Mouse (Mus musculus): ENCODE results near the gene Iqgap2. TPM values are rescaled to one million over a fixed set of nuclear protein-coding genes. Genes with fewer than 3 reads are reported as not detected.

The Iqgap2 gene
- polyA plus RNA-seq, 1 experiment, result 18.5 TPM

GRCm38 (mm10) chr13:95638894-95639293 is 252.8 kb downstream of the Iqgap2 start:
- H3K27me3 ChIP-seq (ENCODE audit: control insufficient read depth, insufficient read depth, low read length, poor library complexity, severe bottlenecking), result no peaks in the 10 kb centered on the region
- H3K27ac ChIP-seq (ENCODE audit: insufficient read depth, low read length), result no peak overlapping the region
- H3K36me3 ChIP-seq (ENCODE audit: control insufficient read depth, insufficient read depth, low read length, poor library complexity, severe bottlenecking), result no peaks in the 10 kb centered on the region
- no peak for TF ChIP-seq CTCF (IDR thresholded peaks at IDR 0.05; ENCODE audit: low read depth, low read length)
- no peak for TF ChIP-seq EP300 (IDR thresholded peaks at IDR 0.05; ENCODE audit: insufficient read depth, low read depth, low read length)
- no peak for TF ChIP-seq POLR2A (IDR thresholded peaks at IDR 0.05; ENCODE audit: insufficient read depth, low read length)
- no peaks in the 10 kb centered on the region for H3K9me3 ChIP-seq (replicated peaks; ENCODE audit: control insufficient read depth, insufficient read depth, low read length, poor library complexity, severe bottlenecking)
- no peaks in the 10 kb centered on the region for H3K4me1 ChIP-seq (ENCODE audit: control insufficient read depth, insufficient read depth, low read length)
- H3K4me3 ChIP-seq (ENCODE audit: low read depth, low read length), result no peak overlapping the region
- no peak overlapping the region for H3K9ac ChIP-seq (ENCODE audit: low read depth, poor library complexity, severe bottlenecking)

GRCm38 (mm10) chr13:95637737-95638136 is 254.0 kb downstream of the Iqgap2 start:
- no peak overlapping the region for H3K4me3 ChIP-seq (ENCODE audit: low read depth, low read length)
- no peaks in the 10 kb centered on the region for H3K4me1 ChIP-seq (ENCODE audit: control insufficient read depth, insufficient read depth, low read length)
- H3K9ac ChIP-seq (ENCODE audit: low read depth, poor library complexity, severe bottlenecking), result no peak overlapping the region
- no peaks in the 10 kb centered on the region for H3K27me3 ChIP-seq (ENCODE audit: control insufficient read depth, insufficient read depth, low read length, poor library complexity, severe bottlenecking)
- TF ChIP-seq CTCF (IDR thresholded peaks at IDR 0.05; ENCODE audit: low read depth, low read length), result no peak
- TF ChIP-seq POLR2A (IDR thresholded peaks at IDR 0.05; ENCODE audit: insufficient read depth, low read length), result no peak
- TF ChIP-seq EP300 (IDR thresholded peaks at IDR 0.05; ENCODE audit: insufficient read depth, low read depth, low read length), result no peak
- H3K27ac ChIP-seq (ENCODE audit: insufficient read depth, low read length), result no peak overlapping the region
- H3K36me3 ChIP-seq (ENCODE audit: control insufficient read depth, insufficient read depth, low read length, poor library complexity, severe bottlenecking), result no peaks in the 10 kb centered on the region
- H3K9me3 ChIP-seq (replicated peaks; ENCODE audit: control insufficient read depth, insufficient read depth, low read length, poor library complexity, severe bottlenecking), result no peaks in the 10 kb centered on the region

GRCm38 (mm10) chr13:95635301-95635700 is 256.4 kb downstream of the Iqgap2 start:
- TF ChIP-seq EP300 (IDR thresholded peaks at IDR 0.05; ENCODE audit: insufficient read depth, low read depth, low read length) (no peak), POLR2A (IDR thresholded peaks at IDR 0.05; ENCODE audit: insufficient read depth, low read length) (no peak), CTCF (IDR thresholded peaks at IDR 0.05; ENCODE audit: low read depth, low read length) (no peak)
- Histone ChIP-seq H3K9me3 (replicated peaks; ENCODE audit: control insufficient read depth, insufficient read depth, low read length, poor library complexity, severe bottlenecking) (no peaks in the 10 kb centered on the region), H3K27me3 (ENCODE audit: control insufficient read depth, insufficient read depth, low read length, poor library complexity, severe bottlenecking) (no peaks in the 10 kb centered on the region), H3K4me3 (ENCODE audit: low read depth, low read length) (no peak overlapping the region), H3K4me1 (ENCODE audit: control insufficient read depth, insufficient read depth, low read length) (no peaks in the 10 kb centered on the region), H3K36me3 (ENCODE audit: control insufficient read depth, insufficient read depth, low read length, poor library complexity, severe bottlenecking) (no peaks in the 10 kb centered on the region), H3K27ac (ENCODE audit: insufficient read depth, low read length) (no peak overlapping the region), H3K9ac (ENCODE audit: low read depth, poor library complexity, severe bottlenecking) (no peak overlapping the region)

DNA sequence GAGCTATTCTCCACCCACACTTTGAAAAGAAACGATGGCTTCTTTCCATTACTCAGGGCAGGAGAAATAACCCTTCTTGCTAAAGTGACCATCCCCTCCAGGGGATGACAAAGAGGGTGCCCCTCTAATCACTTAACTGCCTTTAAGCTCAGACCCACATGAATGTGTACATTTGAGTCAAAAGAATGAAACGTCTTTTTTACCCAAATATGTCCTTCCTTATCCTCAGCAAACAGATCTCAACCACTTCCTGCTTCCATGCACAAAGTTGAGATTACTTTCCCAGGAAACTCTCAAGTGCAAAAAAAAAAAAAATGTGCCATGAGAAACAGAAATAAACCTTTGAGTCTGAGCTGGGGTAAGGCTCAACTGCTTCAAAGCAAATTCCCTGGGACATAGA is 257.3 kb downstream of the Iqgap2 start:
- Histone ChIP-seq H3K36me3 (ENCODE audit: control insufficient read depth, insufficient read depth, low read length, poor library complexity, severe bottlenecking) (no peaks in the 10 kb centered on the region), H3K4me1 (ENCODE audit: control insufficient read depth, insufficient read depth, low read length) (peaks cover 1% of the 10 kb centered on the region), H3K9ac (ENCODE audit: low read depth, poor library complexity, severe bottlenecking) (no peak overlapping the region), H3K9me3 (replicated peaks; ENCODE audit: control insufficient read depth, insufficient read depth, low read length, poor library complexity, severe bottlenecking) (no peaks in the 10 kb centered on the region), H3K4me3 (ENCODE audit: low read depth, low read length) (no peak overlapping the region), H3K27me3 (ENCODE audit: control insufficient read depth, insufficient read depth, low read length, poor library complexity, severe bottlenecking) (no peaks in the 10 kb centered on the region), H3K27ac (ENCODE audit: insufficient read depth, low read length) (no peak overlapping the region)
- no peak for TF ChIP-seq EP300 (IDR thresholded peaks at IDR 0.05; ENCODE audit: insufficient read depth, low read depth, low read length)
- TF ChIP-seq CTCF (IDR thresholded peaks at IDR 0.05; ENCODE audit: low read depth, low read length), result no peak
- TF ChIP-seq POLR2A (IDR thresholded peaks at IDR 0.05; ENCODE audit: insufficient read depth, low read length), result no peak

DNA sequence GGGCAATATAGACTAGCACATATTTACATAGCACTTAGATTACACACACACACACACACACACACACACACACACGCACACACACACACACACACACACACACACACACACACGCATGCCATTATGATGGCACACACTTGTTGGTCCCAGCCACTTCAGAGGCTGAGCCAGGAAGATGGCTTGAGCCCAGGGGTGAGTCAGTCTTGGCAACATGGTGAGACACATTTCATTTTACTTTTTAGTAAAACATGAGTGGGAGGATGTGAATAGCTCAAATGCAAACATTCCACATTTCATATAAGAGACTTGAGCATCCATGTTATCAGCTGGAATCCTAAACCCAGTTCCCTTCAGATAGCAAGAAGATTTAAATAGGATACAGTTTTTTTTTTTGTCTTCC is 258.3 kb downstream of the Iqgap2 start:
- no peak for TF ChIP-seq POLR2A (IDR thresholded peaks at IDR 0.05; ENCODE audit: insufficient read depth, low read length)
- no peak overlapping the region for H3K27ac ChIP-seq (ENCODE audit: insufficient read depth, low read length)
- H3K36me3 ChIP-seq (ENCODE audit: control insufficient read depth, insufficient read depth, low read length, poor library complexity, severe bottlenecking), result no peaks in the 10 kb centered on the region

GRCm38 (mm10) chr13:95632144-95632543 is 259.6 kb downstream of the Iqgap2 start:
- no peaks in the 10 kb centered on the region for H3K36me3 ChIP-seq (ENCODE audit: control insufficient read depth, insufficient read depth, low read length, poor library complexity, severe bottlenecking)
- H3K4me3 ChIP-seq (ENCODE audit: low read depth, low read length), result no peak overlapping the region
- no peaks in the 10 kb centered on the region for H3K9me3 ChIP-seq (replicated peaks; ENCODE audit: control insufficient read depth, insufficient read depth, low read length, poor library complexity, severe bottlenecking)
- H3K27ac ChIP-seq (ENCODE audit: insufficient read depth, low read length), result no peak overlapping the region
- no peaks in the 10 kb centered on the region for H3K27me3 ChIP-seq (ENCODE audit: control insufficient read depth, insufficient read depth, low read length, poor library complexity, severe bottlenecking)
- peaks cover 1% of the 10 kb centered on the region for H3K4me1 ChIP-seq (ENCODE audit: control insufficient read depth, insufficient read depth, low read length)
- no peak overlapping the region for H3K9ac ChIP-seq (ENCODE audit: low read depth, poor library complexity, severe bottlenecking)
- TF ChIP-seq POLR2A (IDR thresholded peaks at IDR 0.05; ENCODE audit: insufficient read depth, low read length) (no peak), EP300 (IDR thresholded peaks at IDR 0.05; ENCODE audit: insufficient read depth, low read depth, low read length) (no peak), CTCF (IDR thresholded peaks at IDR 0.05; ENCODE audit: low read depth, low read length) (no peak)

More for the DNA sequence above, 258.3 kb downstream of the Iqgap2 start:
- no peak overlapping the region for H3K9ac ChIP-seq (ENCODE audit: low read depth, poor library complexity, severe bottlenecking)
- H3K27me3 ChIP-seq (ENCODE audit: control insufficient read depth, insufficient read depth, low read length, poor library complexity, severe bottlenecking), result no peaks in the 10 kb centered on the region
- no peaks in the 10 kb centered on the region for H3K9me3 ChIP-seq (replicated peaks; ENCODE audit: control insufficient read depth, insufficient read depth, low read length, poor library complexity, severe bottlenecking)
- no peak overlapping the region for H3K4me3 ChIP-seq (ENCODE audit: low read depth, low read length)
- H3K4me1 ChIP-seq (ENCODE audit: control insufficient read depth, insufficient read depth, low read length), result peaks cover 1% of the 10 kb centered on the region
